Mouse (Mus musculus) cerebellum, postnatal 14 days (tissue): ENCODE data around the gene Ccser1.

Source experiments
- DNase-seq, 2 experiments: peaks; one replicate each; pipeline ENCODE4 v3.0.0; 2021; ENCODE audit warnings: mixed read lengths in 2 of 2

The Ccser1 gene

DNA sequence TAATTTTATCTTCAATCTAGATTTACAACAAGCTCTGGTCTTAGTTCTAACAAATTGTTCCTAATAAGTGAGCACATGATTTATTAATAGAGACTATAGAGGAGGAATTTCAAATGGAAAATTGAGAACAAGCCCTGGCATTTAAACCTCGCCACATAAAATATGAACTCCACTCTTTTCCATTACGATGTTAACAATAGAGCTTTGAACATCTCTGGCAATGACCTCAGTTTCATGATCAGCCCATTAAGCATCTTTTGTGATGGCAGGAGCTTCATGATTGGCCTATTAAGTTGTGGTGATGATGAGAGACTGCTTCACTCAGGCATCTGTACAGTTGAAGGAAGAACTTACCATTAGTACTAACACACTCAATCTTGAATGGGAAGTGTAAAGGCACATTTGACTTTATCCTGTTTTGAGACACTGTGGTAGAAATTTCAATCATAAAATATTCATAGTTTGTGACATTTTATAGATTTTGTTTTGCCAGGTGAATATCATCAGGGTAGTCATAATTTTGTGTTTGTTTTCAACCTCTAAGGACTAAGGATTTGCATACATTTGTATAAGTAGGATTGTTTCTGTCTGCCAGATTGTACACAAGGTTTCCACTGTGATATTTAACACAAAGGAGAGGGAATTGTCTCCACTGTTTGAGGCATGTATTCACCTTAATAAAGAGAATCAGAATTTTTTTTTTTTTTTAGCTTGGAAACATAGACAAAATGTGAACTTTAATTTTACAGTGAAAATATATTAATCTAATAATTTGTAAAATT, 291.4 kb downstream of the Ccser1 start:
- no peak for DNase-seq

DNA sequence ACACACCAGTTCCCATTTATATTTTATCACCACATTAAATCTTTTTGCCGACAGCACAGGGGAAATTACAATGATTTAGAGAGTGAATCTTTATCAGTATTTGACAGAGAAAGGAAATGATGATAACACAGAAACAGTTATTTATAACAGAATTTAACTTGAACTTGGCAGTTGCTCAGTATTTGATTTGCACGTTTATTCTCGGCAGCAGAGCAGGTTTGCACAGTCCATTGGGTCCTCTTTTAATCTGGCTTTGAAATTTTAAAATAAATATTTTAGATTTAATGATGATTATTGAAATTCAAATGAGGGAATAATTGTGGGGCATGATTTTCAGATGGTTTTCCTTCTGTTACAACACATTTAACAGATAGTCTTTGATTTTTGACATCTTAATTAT, 305.2 kb downstream of the Ccser1 start:
- DNase-seq: no peak

DNA sequence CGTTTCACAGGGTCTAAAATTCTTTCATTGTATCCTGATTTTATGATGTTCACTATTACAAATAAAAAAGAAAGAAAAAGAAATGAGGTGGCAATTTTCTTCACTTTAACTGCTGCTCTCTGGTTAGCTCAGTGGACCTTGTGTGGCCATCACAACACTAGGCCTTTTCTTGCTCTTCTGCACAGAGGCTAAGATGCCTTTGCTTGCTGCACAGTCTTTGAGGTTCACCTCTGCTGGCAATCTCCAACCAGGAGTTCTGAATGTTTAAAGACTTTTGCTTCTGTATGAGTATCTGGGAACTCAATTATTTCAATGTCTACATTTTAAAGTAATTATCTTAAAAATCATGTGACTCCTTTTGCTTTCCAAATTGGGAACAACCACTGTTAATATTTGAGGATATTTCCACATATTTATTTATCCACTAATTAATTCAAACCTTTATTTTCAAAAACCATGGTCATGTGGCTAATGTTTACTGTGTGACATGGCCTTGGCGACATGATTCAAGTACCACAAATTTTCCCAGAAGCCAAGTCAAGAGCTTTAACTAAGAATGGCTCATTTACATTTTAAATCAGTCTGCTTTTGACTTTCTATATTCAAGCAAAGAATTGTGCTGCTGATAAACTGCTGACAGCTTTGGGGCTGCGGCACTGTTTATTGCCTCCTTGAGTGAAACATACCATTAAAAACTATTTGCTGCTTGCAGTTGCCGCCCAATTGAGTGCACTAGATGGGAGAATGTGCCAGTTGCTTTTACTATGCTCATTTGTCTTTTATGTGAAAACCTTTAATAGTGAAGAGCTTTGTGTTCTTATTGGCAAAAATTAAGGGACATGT, 312.1 kb downstream of the Ccser1 start:
- no peak for DNase-seq

DNA sequence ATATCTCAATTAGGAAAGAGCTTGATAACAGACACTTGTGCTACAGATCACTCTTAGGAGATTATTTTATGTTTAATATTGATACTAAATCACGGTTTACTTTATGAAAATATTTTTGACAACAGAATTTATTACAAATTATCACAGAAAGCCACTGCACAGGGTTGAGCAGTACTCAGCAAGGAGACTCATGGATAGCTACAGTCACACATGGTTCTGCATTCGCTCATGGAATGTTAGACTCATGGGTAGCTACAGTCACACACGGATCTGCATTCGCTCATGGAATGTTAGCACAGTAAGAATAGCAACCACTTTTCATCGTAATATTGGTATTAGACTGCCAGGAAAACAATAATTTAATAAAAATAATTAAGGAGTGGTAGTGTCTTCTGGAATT, 313.3 kb downstream of the Ccser1 start:
- DNase-seq: no peak

DNA sequence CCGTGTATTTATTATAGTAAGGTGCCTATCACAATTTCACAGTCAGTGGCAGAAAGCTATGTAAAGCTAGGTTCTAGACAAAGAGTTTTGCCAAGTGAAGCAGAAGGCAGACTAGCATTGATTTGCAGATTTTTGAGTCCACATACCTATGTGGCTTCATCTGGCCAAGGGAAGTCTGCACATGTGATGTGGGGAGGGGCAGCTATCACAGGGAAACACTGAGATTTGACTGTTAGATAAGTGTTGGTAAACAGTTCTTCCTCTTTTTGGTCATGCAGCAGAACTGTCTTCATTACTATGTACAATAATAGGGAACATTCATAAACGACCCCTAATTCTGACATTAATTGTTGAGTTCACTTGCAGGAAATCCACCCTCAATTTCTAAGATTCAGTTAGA, 335.2 kb downstream of the Ccser1 start:
- DNase-seq: no peak

DNA sequence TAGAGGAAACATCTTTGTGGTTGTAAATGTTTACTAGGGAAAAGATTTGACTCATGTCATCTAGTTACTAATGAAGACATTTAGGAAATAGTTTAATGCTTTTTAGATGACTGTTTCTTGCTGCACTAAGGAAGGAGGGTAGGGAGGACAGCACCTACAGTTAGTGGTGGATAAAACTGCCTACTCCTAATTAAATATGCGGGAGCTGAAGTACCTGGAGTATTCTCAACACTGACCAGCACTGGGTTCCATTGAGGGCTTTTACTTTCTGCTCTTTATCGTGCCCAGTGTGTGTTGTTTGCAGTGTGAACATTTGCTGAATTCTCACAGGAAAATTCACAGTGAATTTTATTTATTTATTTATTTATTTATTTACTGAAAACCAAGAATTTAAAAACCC, 341.5 kb downstream of the Ccser1 start:
- no peak for DNase-seq

DNA sequence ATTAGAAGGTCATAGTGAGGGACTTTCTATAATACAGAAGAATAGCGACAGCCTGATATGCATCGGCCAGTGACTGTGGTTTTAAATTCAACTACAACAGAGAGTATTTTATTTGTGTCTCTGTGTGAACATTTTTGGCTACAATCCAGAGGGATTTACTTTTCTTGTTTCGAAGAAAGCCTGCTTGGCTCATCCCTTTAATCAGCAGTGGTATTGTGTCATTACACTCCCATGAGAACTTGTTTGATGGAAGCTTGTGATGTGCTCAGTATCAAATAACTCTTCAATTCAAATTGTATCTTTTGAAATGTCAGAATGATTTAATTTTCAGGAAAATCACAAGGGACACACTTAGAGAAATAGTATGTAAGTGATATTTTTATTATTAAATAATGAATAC, 342.0 kb downstream of the Ccser1 start:
- no peak for DNase-seq

DNA sequence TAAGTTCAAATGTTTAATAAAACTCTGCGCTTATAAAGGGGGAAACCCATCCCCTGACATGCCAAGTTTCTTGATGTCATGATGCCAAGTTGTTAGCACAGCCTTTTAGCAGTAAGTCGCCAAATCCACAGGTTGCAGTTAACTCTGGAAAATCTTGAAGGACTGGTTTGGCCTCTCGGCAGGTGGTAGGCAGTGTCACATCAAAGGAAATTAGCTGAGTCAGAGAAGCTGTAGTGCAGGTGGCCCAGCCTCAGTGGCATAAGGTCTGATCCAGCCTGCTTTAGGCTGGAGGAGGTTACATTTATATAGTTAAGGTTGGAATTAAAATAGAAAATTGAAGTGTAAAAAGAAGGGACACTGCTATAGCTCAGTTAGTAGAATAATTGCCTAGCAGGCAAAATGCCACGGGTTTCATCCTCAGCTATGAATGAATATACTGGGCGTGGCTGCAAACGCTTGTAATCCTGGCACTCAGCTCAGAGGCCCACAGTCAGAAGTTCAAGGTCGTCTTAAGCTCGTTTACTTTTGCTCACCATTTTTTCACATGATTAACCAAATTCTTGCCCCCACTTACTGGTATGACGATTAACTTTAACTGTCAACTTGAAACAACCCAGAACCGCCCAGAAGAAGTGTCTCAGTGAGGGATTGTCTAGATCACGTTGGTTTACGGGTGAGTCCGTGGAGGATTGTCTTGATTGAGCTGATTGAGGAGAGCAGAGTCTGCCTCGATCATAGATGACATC, 343.8 kb downstream of the Ccser1 start:
- DNase-seq: peak in 1 of 2 experiments; percentile 6

DNA sequence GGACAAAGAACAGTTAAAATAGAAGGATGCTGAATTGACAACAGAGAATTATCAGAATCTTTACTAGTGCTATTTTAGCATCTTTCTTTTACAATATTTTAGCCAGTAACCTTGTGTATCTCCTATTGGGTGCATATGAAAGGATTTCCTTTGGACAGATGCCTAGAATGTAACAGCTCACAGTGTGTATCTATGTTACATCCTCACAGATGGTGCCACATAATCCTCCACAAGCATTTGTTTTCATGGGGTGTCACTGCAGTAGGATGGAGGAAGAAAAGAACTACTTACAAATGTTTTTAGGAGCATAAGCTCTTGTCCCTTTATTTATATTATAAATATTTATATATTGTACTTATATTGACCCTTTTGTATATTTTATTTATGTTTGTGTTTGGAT, 360.6 kb downstream of the Ccser1 start:
- DNase-seq: no peak

DNA sequence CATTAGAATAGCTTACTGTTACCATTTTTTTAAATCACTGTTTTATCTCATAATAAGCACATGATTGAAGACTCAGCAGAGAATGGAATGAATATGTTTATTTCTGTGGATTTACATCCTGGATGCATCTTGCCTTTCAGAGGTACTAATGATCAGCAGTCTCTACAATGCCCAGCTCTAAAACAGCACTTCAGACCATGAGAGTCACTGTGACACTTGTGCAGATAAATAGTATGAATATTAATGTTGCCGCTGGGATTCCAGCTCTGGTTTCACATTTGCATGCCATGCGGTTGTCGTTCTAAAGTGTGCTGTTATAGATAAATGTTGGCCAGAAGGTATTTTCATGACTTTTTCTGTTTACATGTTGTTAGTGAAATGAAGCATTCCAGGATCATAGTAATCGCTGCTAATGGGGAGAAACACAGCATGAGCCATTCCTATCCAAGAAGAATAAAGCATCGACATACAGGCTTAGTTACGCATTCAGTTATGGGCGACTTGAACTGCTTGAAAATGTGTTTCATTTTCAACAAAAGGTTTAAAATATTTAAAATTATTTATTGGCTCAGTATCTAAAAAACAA, 363.4 kb downstream of the Ccser1 start:
- DNase-seq: no peak

DNA sequence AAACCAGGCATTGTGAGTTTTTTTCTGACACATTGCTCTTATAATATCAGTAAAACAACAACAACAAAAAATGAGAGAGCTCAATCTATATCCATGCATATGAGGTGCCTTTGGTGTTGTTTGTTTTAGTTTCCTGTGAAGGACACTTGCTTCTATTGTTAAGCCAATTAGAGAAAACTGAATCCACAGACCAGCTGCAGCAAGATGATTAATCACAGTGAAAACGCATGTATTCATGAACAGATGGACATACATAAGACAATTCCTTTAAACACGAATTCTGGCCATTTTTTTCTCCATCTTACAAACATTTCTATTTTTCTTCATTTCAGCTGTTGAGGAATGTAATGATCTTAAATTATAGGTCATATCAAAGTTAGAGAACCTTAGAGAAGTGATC, 387.4 kb downstream of the Ccser1 start:
- DNase-seq: no peak

DNA sequence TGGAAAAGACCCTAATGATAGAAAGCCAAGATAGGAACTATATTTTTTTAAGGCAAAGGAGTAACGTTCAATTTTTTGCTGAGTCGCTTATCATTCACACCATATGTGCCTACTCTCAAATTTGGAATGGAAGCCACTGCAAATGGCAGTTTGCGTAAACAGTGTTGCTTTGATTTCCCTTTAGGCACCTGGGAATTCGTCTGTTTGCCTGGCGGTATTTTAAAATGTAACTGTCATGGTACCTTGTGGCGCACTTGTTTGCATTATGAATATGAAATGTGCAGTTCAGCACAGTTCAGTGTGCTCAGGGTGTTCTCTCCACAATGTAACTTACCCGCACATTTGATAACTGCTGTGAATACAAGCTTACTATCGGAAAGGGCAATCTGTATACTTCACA, 387.8 kb downstream of the Ccser1 start:
- DNase-seq: no peak

DNA sequence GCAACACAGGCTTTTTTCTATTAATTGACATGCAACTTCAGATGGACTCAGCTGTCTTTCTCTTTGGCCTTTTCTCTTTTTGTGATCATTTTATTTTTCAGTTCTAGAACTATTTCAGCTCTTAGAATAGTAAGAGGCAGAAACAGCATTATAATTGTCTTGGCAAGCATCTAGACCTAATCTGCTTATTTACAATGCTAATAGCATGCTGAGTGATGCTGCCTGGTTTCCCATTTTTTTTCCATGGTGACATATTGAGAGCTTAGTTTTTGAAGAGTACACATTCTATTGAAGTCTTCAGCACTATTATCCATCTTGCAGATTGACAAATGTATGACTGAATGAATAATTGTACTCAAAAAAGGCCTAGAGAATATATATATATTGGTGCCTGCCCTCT, 401.6 kb downstream of the Ccser1 start:
- DNase-seq: no peak

DNA sequence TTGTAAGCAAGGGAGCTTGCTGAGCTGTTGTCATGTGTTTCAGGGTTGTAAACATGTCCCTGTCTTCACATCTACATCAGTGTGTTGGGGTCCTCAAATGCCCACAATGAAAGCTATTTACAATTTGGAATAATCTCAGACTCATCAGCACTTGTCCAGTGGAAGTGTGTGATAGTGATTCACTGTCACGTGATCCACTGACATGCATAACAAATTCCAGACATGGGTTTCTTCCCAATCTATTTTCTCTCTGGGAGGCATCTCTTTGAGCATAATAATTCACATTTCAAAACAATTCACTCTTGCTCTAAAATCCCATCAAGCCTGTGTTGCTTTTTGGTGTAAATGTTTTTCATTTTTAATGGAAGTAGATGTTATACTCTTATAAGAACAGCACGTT, 408.9 kb downstream of the Ccser1 start:
- no peak for DNase-seq

DNA sequence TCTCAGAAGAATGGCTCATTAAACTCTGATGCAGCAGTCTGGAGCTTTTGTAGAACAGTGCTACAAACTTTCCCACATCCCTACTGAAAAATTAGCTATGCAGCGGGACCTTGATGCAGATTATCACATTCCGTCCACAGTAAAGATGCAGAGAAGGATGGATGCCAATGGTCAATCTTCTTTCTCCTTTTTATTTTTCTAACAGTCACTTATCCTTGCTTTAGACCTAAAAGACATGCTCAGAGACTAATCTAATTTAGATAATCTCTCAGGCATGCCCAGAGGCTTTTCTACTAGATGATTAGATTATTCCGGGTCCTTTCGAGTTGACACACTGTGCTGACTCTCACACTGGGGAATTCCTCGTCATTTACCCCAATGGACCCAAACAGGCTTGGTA, 421.8 kb downstream of the Ccser1 start:
- no peak for DNase-seq

DNA sequence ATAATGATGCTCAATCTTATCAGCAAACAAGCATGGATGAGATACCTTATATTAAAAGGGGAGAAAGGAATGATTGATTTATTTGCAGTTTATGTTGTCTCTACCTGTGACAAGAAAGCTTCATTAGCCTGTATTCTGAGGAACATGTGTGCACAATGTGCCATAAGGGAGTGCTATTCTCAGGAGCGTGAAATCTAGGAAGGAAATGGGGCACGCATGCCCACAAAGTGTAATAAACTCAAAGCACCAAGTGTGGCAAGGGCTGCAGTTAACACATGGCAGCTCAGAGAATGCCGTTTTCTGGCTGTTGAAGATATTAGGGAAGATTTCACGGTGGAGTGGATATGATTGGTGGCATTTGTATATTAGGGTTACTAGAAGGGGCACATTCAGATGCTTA, 434.8 kb downstream of the Ccser1 start:
- DNase-seq: no peak

DNA sequence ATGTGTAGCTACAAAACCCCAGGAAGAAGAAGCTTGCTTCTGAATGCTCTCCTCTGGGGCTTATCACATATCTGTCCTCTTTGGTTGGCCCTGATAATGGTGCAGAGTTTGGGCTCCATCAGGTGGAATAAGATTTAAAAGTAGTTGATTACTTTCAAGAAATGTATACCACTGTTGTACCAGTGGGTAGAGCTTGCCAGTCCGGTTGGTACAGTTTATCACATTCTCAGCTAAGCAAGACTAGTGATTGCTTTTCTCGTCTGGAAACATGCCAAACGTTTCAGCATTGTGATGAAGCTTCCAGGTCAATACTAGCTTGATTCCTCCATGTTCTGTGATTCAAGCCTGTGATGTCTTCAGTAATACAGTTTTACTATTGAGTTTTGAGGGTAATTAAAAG, 441.6 kb downstream of the Ccser1 start:
- DNase-seq: no peak

DNA sequence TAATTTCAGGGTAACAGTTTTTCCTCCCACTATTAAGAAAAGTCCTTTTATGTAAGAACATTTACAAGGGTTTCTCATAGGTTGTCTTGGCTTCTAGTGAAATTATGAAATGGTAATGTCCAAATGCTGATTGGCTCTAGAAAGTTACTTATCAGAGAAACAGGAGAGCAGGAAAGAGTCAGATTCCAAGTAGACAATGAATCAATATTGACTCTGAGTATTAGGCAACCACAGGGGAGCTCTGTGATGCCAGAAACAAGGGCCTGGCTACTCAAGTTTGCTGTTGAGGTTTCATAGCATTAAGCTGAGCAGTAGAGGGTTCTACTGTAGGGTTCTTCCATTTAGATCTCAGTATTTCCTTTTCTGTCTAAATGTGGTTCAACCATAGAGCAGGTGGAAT, 481.3 kb downstream of the Ccser1 start:
- no peak for DNase-seq

DNA sequence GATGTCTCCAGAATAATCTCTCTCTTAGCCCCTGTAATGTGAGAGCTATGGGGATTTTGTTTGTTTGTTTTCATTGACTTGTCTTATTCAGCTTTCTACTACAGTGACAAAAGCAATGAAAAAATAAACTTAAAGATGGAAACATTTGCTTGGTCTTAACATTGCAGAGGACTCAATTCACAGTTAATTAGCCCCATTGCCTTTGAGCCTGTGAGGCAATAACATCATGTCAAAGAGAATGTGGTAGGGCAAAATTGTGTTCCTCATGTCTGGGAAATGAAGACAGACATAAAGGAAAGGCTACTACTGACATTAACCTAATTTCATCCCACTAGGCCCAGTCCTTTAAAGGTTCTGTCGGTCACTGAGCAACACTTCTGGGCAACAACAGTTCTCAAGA, 484.4 kb downstream of the Ccser1 start:
- DNase-seq: no peak

DNA sequence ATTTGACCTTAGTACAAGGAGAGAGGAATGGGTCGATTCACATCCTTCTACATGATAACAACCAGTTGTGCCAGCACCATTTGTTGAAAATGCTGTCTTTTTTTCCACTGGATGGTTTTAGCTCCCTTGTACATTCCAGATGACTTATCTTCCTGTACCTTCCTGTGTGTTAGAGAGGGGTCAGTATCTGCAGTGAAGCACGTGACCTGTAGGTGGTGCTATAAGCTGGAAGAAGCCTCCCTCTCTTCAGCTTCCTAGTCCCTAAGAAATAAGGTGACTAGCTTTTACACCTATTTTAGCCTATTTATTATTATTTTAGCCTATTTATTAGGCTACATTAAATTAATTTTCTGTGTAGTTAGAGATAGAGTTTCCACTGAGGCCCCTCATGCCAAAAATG, 506.9 kb downstream of the Ccser1 start:
- DNase-seq: peak; percentile 18 to 36

DNA sequence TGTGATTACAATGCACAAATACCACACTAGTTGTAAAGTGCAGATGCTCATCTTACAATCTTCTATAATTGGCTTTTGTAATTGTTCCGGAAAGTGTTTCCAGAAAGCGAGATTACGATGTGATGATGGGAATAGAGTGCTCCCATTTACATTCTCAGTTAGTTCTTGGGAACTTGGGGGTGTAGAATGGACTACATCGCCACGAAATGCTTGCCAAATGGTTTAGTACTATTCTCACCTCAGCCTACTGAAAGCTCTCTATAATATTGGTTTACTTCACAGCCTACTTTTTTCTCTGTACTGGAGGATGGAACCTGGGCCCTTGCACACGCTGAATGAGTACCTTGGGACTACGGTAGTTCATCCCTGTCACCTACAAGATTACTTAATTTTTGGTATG, 522.9 kb downstream of the Ccser1 start:
- DNase-seq: no peak

DNA sequence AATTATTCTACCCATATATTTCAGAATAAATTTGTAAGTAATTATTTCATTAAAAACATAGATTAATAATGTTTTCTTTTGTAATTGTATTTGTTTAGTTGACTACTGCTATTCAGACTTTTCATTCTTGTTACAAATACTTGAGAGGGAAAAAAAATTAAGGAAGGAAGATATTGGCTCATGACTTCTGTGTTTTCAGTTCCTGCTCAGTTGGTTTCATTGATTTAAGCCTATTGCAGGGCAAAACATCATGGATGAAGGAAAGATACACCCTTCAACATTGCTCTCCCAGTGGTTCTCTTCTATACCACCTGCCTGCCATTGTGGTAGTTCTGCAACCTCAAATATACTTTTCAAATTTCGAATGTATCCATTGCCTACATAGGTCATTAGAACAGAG, 541.1 kb downstream of the Ccser1 start:
- DNase-seq: no peak

DNA sequence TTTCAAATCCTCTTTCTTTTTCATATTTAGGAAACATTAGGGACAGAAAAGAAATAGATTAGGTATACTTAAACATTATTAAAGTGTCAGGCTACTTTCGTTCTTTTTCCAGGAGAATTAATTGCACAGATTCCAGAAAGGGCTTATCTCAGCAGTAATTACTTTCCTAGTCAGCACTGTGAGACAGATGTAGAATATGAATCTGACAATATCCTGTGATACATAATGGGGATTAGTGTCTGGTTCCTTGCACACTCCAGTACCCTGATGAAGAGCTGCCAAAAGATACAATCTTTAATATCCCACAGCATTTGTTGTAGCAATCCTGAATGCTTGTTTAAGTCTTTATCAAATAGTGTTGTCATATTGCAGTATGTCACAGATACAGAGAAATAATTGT, 548.9 kb downstream of the Ccser1 start:
- no peak for DNase-seq
